Mouse (Mus musculus) lung, postnatal 36 days (tissue): ENCODE data around the gene Dcdc2c.

ENCODE experiments used
- DNase-seq: peaks from one replicate; pipeline ENCODE4 v3.0.0; 2022; ENCODE audit warnings: mixed read lengths

Dcdc2c gene

GRCm38 (mm10) chr12:28552299-28552698, at the start of gene Dcdc2c:
Dcdc2c (minus strand) TSS chr12:28552399.
- DNase-seq: no peak

GRCm38 (mm10) chr12:28598526-28598991, 46.4 kb upstream of the Dcdc2c start:
- DNase-seq: no peak

- DNase-seq: no peak
Observed at GRCm38 (mm10) chr12:28598110-28598509, 45.9 kb upstream of the Dcdc2c start.

GRCm38 (mm10) chr12:28597699-28598098, 45.5 kb upstream of the Dcdc2c start:
- DNase-seq: no peak

GRCm38 (mm10) chr12:28596851-28597250, 44.7 kb upstream of the Dcdc2c start:
- no peak for DNase-seq

- no peak for DNase-seq
Observed at GRCm38 (mm10) chr12:28590428-28590827, 38.2 kb upstream of the Dcdc2c start.

- peak; percentile 80 for DNase-seq
Observed at GRCm38 (mm10) chr12:28589090-28589868, 37.1 kb upstream of the Dcdc2c start.

- DNase-seq: no peak
Observed at GRCm38 (mm10) chr12:28587949-28588348, 35.8 kb upstream of the Dcdc2c start.

GRCm38 (mm10) chr12:28584036-28584435, 31.8 kb upstream of the Dcdc2c start:
- no peak for DNase-seq

- DNase-seq: no peak
Observed at GRCm38 (mm10) chr12:28582423-28582822, 30.2 kb upstream of the Dcdc2c start, which contains the start of gene Allc. Allc (minus strand) TSS chr12:28582523.

GRCm38 (mm10) chr12:28579132-28579531, 26.9 kb upstream of the Dcdc2c start:
- DNase-seq: peak; percentile 3

- DNase-seq: no peak
Observed at GRCm38 (mm10) chr12:28578147-28578546, 25.9 kb upstream of the Dcdc2c start.

GRCm38 (mm10) chr12:28575366-28576070, 23.3 kb upstream of the Dcdc2c start:
- DNase-seq: no peak

GRCm38 (mm10) chr12:28572241-28572640, 20.0 kb upstream of the Dcdc2c start:
- no peak for DNase-seq

GRCm38 (mm10) chr12:28551775-28552174, 424 bp downstream of the Dcdc2c start:
- DNase-seq: no peak

GRCm38 (mm10) chr12:28548887-28549286, 3.3 kb downstream of the Dcdc2c start:
- DNase-seq: no peak

GRCm38 (mm10) chr12:28514264-28514775, 37.9 kb downstream of the Dcdc2c start:
- DNase-seq: no peak

- no peak for DNase-seq
Observed at GRCm38 (mm10) chr12:28509699-28510280, 42.4 kb downstream of the Dcdc2c start.

GRCm38 (mm10) chr12:28494289-28494688, 57.9 kb downstream of the Dcdc2c start:
- DNase-seq: no peak

GRCm38 (mm10) chr12:28482483-28483160, 69.6 kb downstream of the Dcdc2c start:
- DNase-seq: no peak

- no peak for DNase-seq
Observed at GRCm38 (mm10) chr12:28460951-28461431, 91.2 kb downstream of the Dcdc2c start.

GRCm38 (mm10) chr12:28460523-28460922, 91.7 kb downstream of the Dcdc2c start:
- DNase-seq: no peak

GRCm38 (mm10) chr12:28458786-28459185, 93.4 kb downstream of the Dcdc2c start:
- no peak for DNase-seq
